Mouse (Mus musculus): ENCODE data around the gene Retn. TPM values are rescaled to one million over a fixed set of nuclear protein-coding genes. Genes with fewer than 3 reads are reported as not detected.
A peak's percentile ranks its signal among the peaks of the same experiment; 100 is the strongest.

Gene Retn
- total and polyA plus RNA-seq, 2 experiments from 2014 or later: 0.62 TPM; not detected in 1

GRCm38 (mm10) chr8:3678831-3679230 lies 23.3 kb downstream of the Retn start:
- ATAC-seq (ENCODE audit: low FRiP score): no peak
- WGBS: 97% methylated on average over 23 of the region's 23 CpGs

DNA sequence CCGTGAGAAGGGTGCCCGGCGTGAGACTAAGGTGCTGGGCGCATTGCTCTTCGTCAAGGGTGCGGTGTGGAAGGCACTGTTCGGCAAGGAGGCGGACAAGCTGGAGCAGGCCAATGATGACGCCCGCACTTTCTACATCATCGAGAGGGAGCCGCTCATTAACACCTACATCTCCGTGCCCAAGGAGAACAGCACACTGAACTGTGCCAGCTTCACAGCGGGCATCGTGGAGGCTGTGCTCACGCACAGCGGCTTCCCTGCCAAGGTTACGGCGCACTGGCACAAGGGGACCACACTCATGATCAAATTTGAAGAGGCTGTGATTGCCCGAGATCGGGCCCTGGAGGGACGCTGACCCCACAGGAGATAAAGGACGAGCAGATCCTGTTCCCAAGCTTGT lies 23.7 kb downstream of the Retn start:
- no peaks in the 10 kb centered on the region for H3K27me3 ChIP-seq (ENCODE audit: insufficient read depth, low read length)
- no peak for TF ChIP-seq CTCF (IDR thresholded peaks at IDR 0.05)
- no peak overlapping the region for H3K4me3 ChIP-seq (ENCODE audit: low read depth, low read length)
- H3K27ac ChIP-seq (ENCODE audit: low read depth, low read length): no peak overlapping the region
- H3K36me3 ChIP-seq (ENCODE audit: insufficient read depth, low read length): peaks cover 25% of the 10 kb centered on the region
- no peak overlapping the region for H3K9ac ChIP-seq (replicated peaks; ENCODE audit: low read length, poor library complexity, severe bottlenecking)
- no peaks in the 10 kb centered on the region for H3K9me3 ChIP-seq (ENCODE audit: low read length)
- 96% methylated on average over 23 of the region's 23 CpGs for WGBS
- no peak for DNase-seq (ENCODE audit: low spot score)
- no peak overlapping the region for H3K4me2 ChIP-seq (ENCODE audit: low read depth, low read length, poor library complexity, severe bottlenecking)
- 0 out of 2 replicates have a peak, but pooled peaks cover 2% of the 10 kb centered on the region for H3K4me1 ChIP-seq (ENCODE audit: insufficient read depth, low read length)
- ATAC-seq (ENCODE audit: low FRiP score): no peak

More at GRCm38 (mm10) chr8:3678831-3679230, 23.3 kb downstream of the Retn start:
- no peak overlapping the region for H3K4me2 ChIP-seq (ENCODE audit: low read depth, low read length, poor library complexity, severe bottlenecking)
- H3K27ac ChIP-seq (ENCODE audit: low read depth, low read length): no peak overlapping the region
- no peak overlapping the region for H3K9ac ChIP-seq (replicated peaks; ENCODE audit: low read length, poor library complexity, severe bottlenecking)
- H3K9me3 ChIP-seq (ENCODE audit: low read length): no peaks in the 10 kb centered on the region
- H3K4me1 ChIP-seq (ENCODE audit: insufficient read depth, low read length): 0 out of 2 replicates have a peak, but pooled peaks cover 2% of the 10 kb centered on the region
- no peak overlapping the region for H3K4me3 ChIP-seq (ENCODE audit: low read depth, low read length)
- no peaks in the 10 kb centered on the region for H3K27me3 ChIP-seq (ENCODE audit: insufficient read depth, low read length)
- H3K36me3 ChIP-seq (ENCODE audit: insufficient read depth, low read length): peaks cover 25% of the 10 kb centered on the region
- TF ChIP-seq CTCF (IDR thresholded peaks at IDR 0.05): no peak
- no peak for DNase-seq (ENCODE audit: low spot score)

- no peak overlapping the region for H3K27ac ChIP-seq (ENCODE audit: low read depth, low read length)
- DNase-seq (ENCODE audit: low spot score) (no peak), ATAC-seq (ENCODE audit: low FRiP score) (no peak)
- no peak overlapping the region for H3K4me2 ChIP-seq (ENCODE audit: low read depth, low read length, poor library complexity, severe bottlenecking)
- H3K9me3 ChIP-seq (ENCODE audit: low read length): no peaks in the 10 kb centered on the region
- no peaks in the 10 kb centered on the region for H3K27me3 ChIP-seq (ENCODE audit: insufficient read depth, low read length)
- peaks cover 25% of the 10 kb centered on the region for H3K36me3 ChIP-seq (ENCODE audit: insufficient read depth, low read length)
- no peak for TF ChIP-seq CTCF (IDR thresholded peaks at IDR 0.05)
- 0 out of 2 replicates have a peak, but pooled peaks cover 2% of the 10 kb centered on the region for H3K4me1 ChIP-seq (ENCODE audit: insufficient read depth, low read length)
- H3K4me3 ChIP-seq (ENCODE audit: low read depth, low read length): no peak overlapping the region
- no peak overlapping the region for H3K9ac ChIP-seq (replicated peaks; ENCODE audit: low read length, poor library complexity, severe bottlenecking)
- WGBS: 94% methylated on average over 5 of the region's 5 CpGs
Measured at GRCm38 (mm10) chr8:3679656-3680055, 24.1 kb downstream of the Retn start.

- Histone ChIP-seq H3K4me1 (ENCODE audit: insufficient read depth, low read length) (0 out of 2 replicates have a peak, but pooled peaks cover under 1% of the 10 kb centered on the region), H3K9ac (replicated peaks; ENCODE audit: low read length, poor library complexity, severe bottlenecking) (no peak overlapping the region), H3K36me3 (ENCODE audit: insufficient read depth, low read length) (peaks cover 25% of the 10 kb centered on the region), H3K4me2 (ENCODE audit: low read depth, low read length, poor library complexity, severe bottlenecking) (no peak overlapping the region), H3K27me3 (ENCODE audit: insufficient read depth, low read length) (no peaks in the 10 kb centered on the region), H3K4me3 (ENCODE audit: low read depth, low read length) (no peak overlapping the region), H3K27ac (ENCODE audit: low read depth, low read length) (no peak overlapping the region), H3K9me3 (ENCODE audit: low read length) (no peaks in the 10 kb centered on the region)
- DNase-seq (ENCODE audit: low spot score) (peak; percentile 54), ATAC-seq (ENCODE audit: low FRiP score) (no peak)
- no peak for TF ChIP-seq CTCF (IDR thresholded peaks at IDR 0.05)
- 94% methylated on average over 5 of the region's 5 CpGs for WGBS
Measured at GRCm38 (mm10) chr8:3682435-3682834, 26.9 kb downstream of the Retn start.

- Histone ChIP-seq H3K9ac (replicated peaks; ENCODE audit: low read length, poor library complexity, severe bottlenecking) (no peak overlapping the region), H3K27ac (ENCODE audit: low read depth, low read length) (no peak overlapping the region), H3K4me1 (ENCODE audit: insufficient read depth, low read length) (no peaks in the 10 kb centered on the region), H3K4me2 (ENCODE audit: low read depth, low read length, poor library complexity, severe bottlenecking) (no peak overlapping the region), H3K4me3 (ENCODE audit: low read depth, low read length) (no peak overlapping the region), H3K9me3 (ENCODE audit: low read length) (no peaks in the 10 kb centered on the region), H3K36me3 (ENCODE audit: insufficient read depth, low read length) (peaks cover 25% of the 10 kb centered on the region), H3K27me3 (ENCODE audit: insufficient read depth, low read length) (no peaks in the 10 kb centered on the region)
- DNase-seq (ENCODE audit: low spot score) (peak; percentile 57), ATAC-seq (ENCODE audit: low FRiP score) (no peak)
- no peak for TF ChIP-seq CTCF (IDR thresholded peaks at IDR 0.05)
- 80% methylated on average over 6 of the region's 6 CpGs for WGBS
Measured at GRCm38 (mm10) chr8:3683408-3684176, 28.0 kb downstream of the Retn start.

DNA sequence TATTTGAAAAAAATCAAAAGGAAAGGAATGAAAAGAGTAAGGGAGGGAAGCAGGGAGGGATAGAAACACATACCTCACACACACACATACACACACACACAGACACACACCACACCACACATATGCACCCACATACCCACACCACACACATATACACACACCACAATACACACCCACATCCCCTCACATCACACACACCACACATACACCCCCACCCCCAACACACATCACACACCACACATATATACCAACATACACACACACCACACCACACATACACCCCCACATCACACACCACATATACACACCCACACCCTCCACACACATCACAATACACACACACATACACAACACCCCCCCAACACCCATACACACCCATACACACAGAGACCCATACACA lies 29.0 kb downstream of the Retn start:
- no peak for TF ChIP-seq CTCF (IDR thresholded peaks at IDR 0.05)
- peaks cover 18% of the 10 kb centered on the region for H3K36me3 ChIP-seq (ENCODE audit: insufficient read depth, low read length)
- no peaks in the 10 kb centered on the region for H3K27me3 ChIP-seq (ENCODE audit: insufficient read depth, low read length)
- H3K4me3 ChIP-seq (ENCODE audit: low read depth, low read length): no peak overlapping the region
- no peak overlapping the region for H3K4me2 ChIP-seq (ENCODE audit: low read depth, low read length, poor library complexity, severe bottlenecking)
- no peak for DNase-seq (ENCODE audit: low spot score)
- no peak overlapping the region for H3K9ac ChIP-seq (replicated peaks; ENCODE audit: low read length, poor library complexity, severe bottlenecking)
- peak; percentile 45; the same call in 1 of the 2 replicates for ATAC-seq (ENCODE audit: low FRiP score)
- H3K9me3 ChIP-seq (ENCODE audit: low read length): no peaks in the 10 kb centered on the region
- no peak overlapping the region for H3K27ac ChIP-seq (ENCODE audit: low read depth, low read length)
- no peaks in the 10 kb centered on the region for H3K4me1 ChIP-seq (ENCODE audit: insufficient read depth, low read length)

Data from midbrain, postnatal 0 days (tissue).